Mouse (Mus musculus) gonadal fat pad, adult 2 months (tissue): Measurements from ENCODE around the gene Mtg1. TPM values are rescaled to one million over a fixed set of nuclear protein-coding genes. Genes with fewer than 3 reads are reported as not detected.
A peak's percentile ranks its signal among the peaks of the same experiment; 100 is the strongest.

Experiments used
- DNase-seq: peaks from one replicate; pipeline ENCODE4 v3.0.0-alpha.2; 2012; ENCODE audit warnings: low read depth
- polyA plus RNA-seq: library from polyadenylated mRNA; depleted of rRNA; stranded (reverse); fragments of >200 nt; gene quantifications from 2 replicates; pipeline ENCODE4 v1.2.3, GENCODE M21; 2012; rRNA removed

Mtg1 gene
- 28.9 and 56.7 TPM in 2 replicates for polyA plus RNA-seq

GRCm38 (mm10) chr7:140137135-140138020 lies at the start of gene Mtg1:
Mtg1 (plus strand) TSS chr7:140137564.
- DNase-seq = no peak

GRCm38 (mm10) chr7:140090601-140091000 lies 46.8 kb upstream of the Mtg1 start:
- peak; percentile 68 for DNase-seq

- no peak for DNase-seq
Observed at GRCm38 (mm10) chr7:140092924-140093528, 44.3 kb upstream of the Mtg1 start, which contains the start of gene Prap1. Prap1 (plus strand) TSS chr7:140093395.

- DNase-seq = no peak
Observed at GRCm38 (mm10) chr7:140094954-140095353, 42.4 kb upstream of the Mtg1 start.

- DNase-seq = no peak
Observed at GRCm38 (mm10) chr7:140095556-140095955, 41.8 kb upstream of the Mtg1 start.

- DNase-seq = no peak
Observed at GRCm38 (mm10) chr7:140096055-140096454, 41.3 kb upstream of the Mtg1 start.

GRCm38 (mm10) chr7:140098466-140098865 lies 38.9 kb upstream of the Mtg1 start:
- DNase-seq = no peak

- no peak for DNase-seq
Observed at GRCm38 (mm10) chr7:140101498-140101897, 35.9 kb upstream of the Mtg1 start.

- DNase-seq = no peak
Observed at GRCm38 (mm10) chr7:140101993-140102860, 35.1 kb upstream of the Mtg1 start, which contains the start of gene Fuom. Fuom (minus strand) TSS chr7:140102441.

GRCm38 (mm10) chr7:140104009-140104408 lies 33.4 kb upstream of the Mtg1 start:
- DNase-seq = no peak

- no peak for DNase-seq
Observed at GRCm38 (mm10) chr7:140111943-140112342, 25.4 kb upstream of the Mtg1 start.

GRCm38 (mm10) chr7:140115583-140116328 lies 21.6 kb upstream of the Mtg1 start, which contains the start of gene Paox:
Paox (plus strand) TSS chr7:140115799.
- DNase-seq = peak; percentile 99

- no peak for DNase-seq
Observed at GRCm38 (mm10) chr7:140116329-140117054, 20.9 kb upstream of the Mtg1 start, which contains the start of gene Echs1. Echs1 (minus strand) TSS chr7:140116476.

GRCm38 (mm10) chr7:140120484-140120883 lies 16.9 kb upstream of the Mtg1 start:
- DNase-seq = no peak

GRCm38 (mm10) chr7:140121338-140121910 lies 15.9 kb upstream of the Mtg1 start:
- no peak for DNase-seq

- DNase-seq = no peak
Observed at GRCm38 (mm10) chr7:140122765-140123164, 14.6 kb upstream of the Mtg1 start.

GRCm38 (mm10) chr7:140124382-140124781 lies 13.0 kb upstream of the Mtg1 start:
- DNase-seq = no peak

GRCm38 (mm10) chr7:140125278-140126021 lies 11.9 kb upstream of the Mtg1 start:
- DNase-seq = no peak

- DNase-seq = no peak
Observed at GRCm38 (mm10) chr7:140126022-140126350, 11.4 kb upstream of the Mtg1 start.
